Mouse (Mus musculus): ENCODE results near the gene Lrch4. TPM values are rescaled to one million over a fixed set of nuclear protein-coding genes. Genes with fewer than 3 reads are reported as not detected.
A peak's percentile ranks its signal among the peaks of the same experiment; 100 is the strongest.

The Lrch4 gene
- polyA plus RNA-seq, 1 experiment, result 105 TPM

DNA sequence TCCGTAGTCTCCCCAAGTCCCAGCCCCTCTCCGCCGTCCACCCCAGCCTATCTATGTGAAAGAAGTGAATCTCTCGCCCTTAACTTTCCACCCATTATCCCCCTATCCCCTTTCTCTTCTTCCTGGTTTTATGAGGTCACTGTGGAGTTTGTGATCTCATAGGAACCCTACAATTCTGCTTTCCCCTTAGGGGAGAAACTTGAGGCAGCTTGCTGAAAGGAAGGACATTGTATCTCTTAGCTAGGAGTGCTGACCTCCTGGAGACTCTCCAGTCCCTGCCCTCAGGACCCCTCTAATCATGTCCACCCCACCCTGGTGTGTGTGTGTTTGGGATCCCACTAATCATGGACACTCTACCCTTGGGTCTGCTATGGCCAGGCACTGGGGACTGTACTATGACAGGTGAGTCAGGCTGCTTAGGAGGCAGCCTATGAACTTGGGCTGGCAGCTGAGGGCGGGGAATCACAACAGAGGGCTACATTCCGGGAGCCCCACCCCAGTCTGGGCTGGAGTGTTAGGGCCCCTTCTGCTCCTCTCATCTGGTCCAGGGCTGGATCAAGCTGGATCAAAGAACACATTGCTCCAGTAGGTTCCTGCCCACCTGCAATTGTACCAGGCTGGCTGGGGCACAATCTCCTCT lies 1.1 kb downstream of the Lrch4 start:
- peak; percentile 53 for DNase-seq
- peaks cover 3% of the 10 kb centered on the region; the same call in 1 of the 2 replicates for H3K4me1 ChIP-seq (ENCODE audit: control insufficient read depth, insufficient read depth, low read length)
- TF ChIP-seq CTCF (IDR thresholded peaks at IDR 0.05; ENCODE audit: insufficient read depth, low read length), result no peak
- peak; percentile 55; the same call in 1 of the 2 replicates for TF ChIP-seq POLR2A (IDR thresholded peaks at IDR 0.05; ENCODE audit: borderline replicate concordance, extremely low read depth, low read depth, low read length)
- peak overlapping the region; percentile 93 for H3K4me3 ChIP-seq (replicated peaks; ENCODE audit: extremely low read depth, low read depth, low read length)
- WGBS, result 14% methylated on average over 6 of the region's 6 CpGs

DNA sequence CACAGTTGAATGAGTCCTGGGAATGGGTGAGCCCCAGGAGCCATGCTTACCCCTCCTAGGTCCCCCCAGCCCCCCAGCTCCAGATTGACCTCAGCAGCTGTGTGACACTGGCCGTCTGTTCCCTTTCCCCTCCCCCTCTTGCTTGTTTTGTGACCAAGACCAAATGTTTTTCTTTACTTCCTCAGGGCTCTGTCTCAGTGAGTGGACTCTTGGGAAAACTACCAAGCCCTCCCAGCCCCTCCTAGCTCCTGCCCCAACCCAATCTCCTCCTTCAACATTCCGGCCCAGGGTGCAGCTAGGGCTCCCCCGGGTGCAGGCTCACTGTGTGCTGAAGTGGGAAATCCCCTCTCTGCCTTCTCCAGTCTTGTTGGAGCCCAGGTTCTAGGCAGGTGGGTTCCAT lies 1.7 kb downstream of the Lrch4 start:
- Histone ChIP-seq H3K4me1 (ENCODE audit: control insufficient read depth, insufficient read depth, low read length) (peaks cover 3% of the 10 kb centered on the region; the same call in 1 of the 2 replicates), H3K4me3 (replicated peaks; ENCODE audit: extremely low read depth, low read depth, low read length) (peak overlapping the region; percentile 24)
- 7% methylated on average over 3 of the region's 3 CpGs for WGBS
- no peak for TF ChIP-seq POLR2A (IDR thresholded peaks at IDR 0.05; ENCODE audit: borderline replicate concordance, extremely low read depth, low read depth, low read length)
- no peak for TF ChIP-seq CTCF (IDR thresholded peaks at IDR 0.05; ENCODE audit: insufficient read depth, low read length)
- DNase-seq, result peak; percentile 38

DNA sequence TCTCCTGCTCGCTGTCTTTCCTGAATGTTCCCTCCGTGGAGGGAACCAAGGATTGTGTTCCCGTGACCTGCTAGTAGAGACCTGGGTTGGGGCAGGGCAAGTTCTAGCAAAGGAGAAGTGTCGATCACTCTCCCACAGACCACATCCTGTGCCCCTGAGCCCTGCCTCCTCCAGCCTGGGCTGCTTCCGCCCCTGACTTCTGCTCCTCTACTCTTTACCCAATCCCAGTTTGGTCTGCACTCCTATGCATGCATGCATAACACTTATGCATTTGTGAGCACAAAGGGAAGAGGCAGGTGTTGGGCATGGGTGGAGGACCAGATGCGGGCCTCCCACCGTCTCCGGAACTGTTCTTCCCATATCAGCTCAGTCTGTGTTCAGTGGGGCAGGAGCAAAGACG lies 2.2 kb downstream of the Lrch4 start:
- H3K4me3 ChIP-seq (replicated peaks; ENCODE audit: extremely low read depth, low read depth, low read length), result peak overlapping the region; percentile 24
- peaks cover 3% of the 10 kb centered on the region; the same call in 1 of the 2 replicates for H3K4me1 ChIP-seq (ENCODE audit: control insufficient read depth, insufficient read depth, low read length)
- TF ChIP-seq CTCF (IDR thresholded peaks at IDR 0.05; ENCODE audit: insufficient read depth, low read length) (no peak), POLR2A (IDR thresholded peaks at IDR 0.05; ENCODE audit: borderline replicate concordance, extremely low read depth, low read depth, low read length) (peak; percentile 22; the same call in 1 of the 2 replicates)
- 18% methylated on average over 9 of the region's 9 CpGs for WGBS
- no peak for DNase-seq

DNA sequence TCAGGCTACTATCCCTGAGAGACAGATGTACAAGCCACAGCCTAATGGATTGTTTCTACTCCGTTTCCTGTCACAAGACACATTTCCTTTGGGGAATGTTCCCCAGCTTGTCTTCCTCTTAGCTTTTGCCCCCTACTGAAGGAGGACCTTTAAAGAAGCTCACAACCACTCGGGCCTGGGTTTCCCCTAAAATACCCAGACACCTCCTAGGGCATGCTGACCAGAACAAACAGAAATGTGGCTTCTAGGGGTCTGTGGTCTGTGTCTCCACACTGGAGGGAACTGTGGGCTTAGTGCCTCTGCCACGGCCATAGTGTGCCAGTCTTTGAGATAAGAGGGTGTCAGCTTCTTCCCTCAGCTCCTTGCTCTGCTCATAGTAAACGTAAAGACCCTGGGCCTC lies 2.7 kb downstream of the Lrch4 start:
- TF ChIP-seq CTCF (IDR thresholded peaks at IDR 0.05; ENCODE audit: insufficient read depth, low read length) (no peak), POLR2A (IDR thresholded peaks at IDR 0.05; ENCODE audit: borderline replicate concordance, extremely low read depth, low read depth, low read length) (no peak)
- no peak for DNase-seq
- Histone ChIP-seq H3K4me3 (replicated peaks; ENCODE audit: extremely low read depth, low read depth, low read length) (peak overlapping the region; percentile 24), H3K4me1 (ENCODE audit: control insufficient read depth, insufficient read depth, low read length) (peaks cover 3% of the 10 kb centered on the region; the same call in 1 of the 2 replicates)
- WGBS, result 21% methylated on average over 4 of the region's 4 CpGs

DNA sequence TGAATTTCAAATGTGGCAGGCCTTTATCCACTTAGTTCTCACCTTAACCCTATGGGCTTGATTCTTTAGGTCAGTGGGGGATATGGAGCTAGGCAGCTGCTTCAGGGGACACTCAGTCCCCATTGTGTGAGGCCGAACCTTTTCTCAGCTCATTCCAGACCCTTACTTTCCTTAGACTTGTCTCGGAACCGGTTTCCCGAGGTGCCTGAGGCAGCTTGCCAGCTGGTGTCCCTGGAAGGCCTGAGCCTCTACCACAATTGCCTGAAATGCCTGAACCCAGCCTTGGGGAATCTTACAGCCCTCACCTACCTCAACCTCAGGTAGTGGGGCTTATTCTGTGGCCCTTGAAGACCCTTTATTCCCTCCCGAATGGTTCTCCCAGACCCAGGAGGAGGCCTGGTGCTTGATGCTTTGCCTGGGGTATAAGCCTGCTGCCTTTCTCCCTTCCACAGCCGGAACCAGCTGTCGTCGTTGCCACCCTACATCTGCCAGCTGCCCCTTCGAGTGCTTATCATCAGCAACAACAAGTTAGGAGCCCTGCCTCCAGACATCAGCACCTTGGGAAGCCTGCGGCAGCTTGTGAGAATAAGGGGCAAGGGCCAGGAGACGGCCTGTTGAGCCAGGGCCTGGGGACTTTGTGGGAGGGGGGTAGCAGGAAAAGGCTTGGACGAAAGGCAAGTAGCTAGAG lies 4.6 kb downstream of the Lrch4 start:
- peak; percentile 70 for DNase-seq

DNA sequence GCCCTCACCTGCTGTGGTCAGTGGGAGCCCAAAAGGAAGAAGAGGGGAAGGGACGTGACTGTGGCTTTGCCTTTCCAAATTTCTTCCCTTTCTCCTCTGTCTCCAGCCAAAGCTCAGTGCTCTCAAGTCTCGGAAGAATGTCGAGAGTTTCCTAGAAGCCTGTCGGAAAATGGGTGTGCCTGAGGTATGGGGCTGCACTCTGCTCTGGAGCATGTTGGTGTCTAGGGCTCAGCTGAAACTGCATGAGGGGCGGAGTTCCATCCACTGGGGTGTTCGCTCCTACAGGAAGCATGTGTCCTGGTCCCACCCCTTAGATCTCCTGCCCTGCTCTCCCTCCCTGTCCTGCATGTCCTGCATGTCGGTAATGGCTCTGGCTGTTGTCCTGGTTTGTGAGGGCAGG lies 10.6 kb downstream of the Lrch4 start:
- H3K4me1 ChIP-seq (ENCODE audit: control insufficient read depth, insufficient read depth, low read length), result peaks cover 2% of the 10 kb centered on the region; the same call in 1 of the 2 replicates
- H3K4me3 ChIP-seq (replicated peaks; ENCODE audit: extremely low read depth, low read depth, low read length), result no peak overlapping the region
- TF ChIP-seq CTCF (IDR thresholded peaks at IDR 0.05; ENCODE audit: insufficient read depth, low read length) (no peak), POLR2A (IDR thresholded peaks at IDR 0.05; ENCODE audit: borderline replicate concordance, extremely low read depth, low read depth, low read length) (no peak)
- 57% methylated on average over 7 of the region's 7 CpGs for WGBS
- peak; percentile 46 for DNase-seq

More for the DNA sequence above, 4.6 kb downstream of the Lrch4 start:
- 54% methylated on average over 12 of the region's 12 CpGs for WGBS
- no peak for TF ChIP-seq CTCF (IDR thresholded peaks at IDR 0.05; ENCODE audit: insufficient read depth, low read length)
- no peak for TF ChIP-seq POLR2A (IDR thresholded peaks at IDR 0.05; ENCODE audit: borderline replicate concordance, extremely low read depth, low read depth, low read length)
- Histone ChIP-seq H3K4me3 (replicated peaks; ENCODE audit: extremely low read depth, low read depth, low read length) (no peak overlapping the region), H3K4me1 (ENCODE audit: control insufficient read depth, insufficient read depth, low read length) (peaks cover 3% of the 10 kb centered on the region; the same call in 1 of the 2 replicates)

DNA sequence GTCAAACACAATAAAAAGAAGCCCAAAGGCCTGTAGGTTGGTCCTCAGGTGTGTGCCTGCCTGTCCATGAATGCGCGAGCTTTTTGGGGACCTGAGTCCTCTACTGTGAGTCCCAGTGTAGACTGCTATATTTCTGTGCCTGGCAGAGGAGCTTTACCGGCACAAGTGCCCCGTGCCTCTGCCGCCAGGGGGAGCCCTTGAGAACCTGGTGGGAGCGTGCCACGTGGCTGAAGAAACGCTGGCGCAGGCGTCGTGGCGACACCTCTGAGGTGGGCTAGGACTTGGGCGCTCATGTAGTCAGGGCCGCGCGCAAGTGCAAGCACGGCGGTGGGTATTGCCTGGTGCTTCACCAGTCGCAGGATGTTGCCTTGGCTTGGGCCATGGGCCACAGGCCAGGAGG lies 12.1 kb downstream of the Lrch4 start, which contains the start of gene Sap25:
Gene Sap25 (plus strand): TSS at position 281 of the 400 bp plus-strand sequence.
- no peak for DNase-seq
- WGBS, result 83% methylated on average over 19 of the region's 19 CpGs
- Histone ChIP-seq H3K4me1 (ENCODE audit: control insufficient read depth, insufficient read depth, low read length) (peaks cover 2% of the 10 kb centered on the region; the same call in 1 of the 2 replicates), H3K4me3 (replicated peaks; ENCODE audit: extremely low read depth, low read depth, low read length) (no peak within 1 kb of the TSS)
- TF ChIP-seq CTCF (IDR thresholded peaks at IDR 0.05; ENCODE audit: insufficient read depth, low read length), result peak; percentile 33; the same call in 1 of the 2 replicates
- no peak for TF ChIP-seq POLR2A (IDR thresholded peaks at IDR 0.05; ENCODE audit: borderline replicate concordance, extremely low read depth, low read depth, low read length)

DNA sequence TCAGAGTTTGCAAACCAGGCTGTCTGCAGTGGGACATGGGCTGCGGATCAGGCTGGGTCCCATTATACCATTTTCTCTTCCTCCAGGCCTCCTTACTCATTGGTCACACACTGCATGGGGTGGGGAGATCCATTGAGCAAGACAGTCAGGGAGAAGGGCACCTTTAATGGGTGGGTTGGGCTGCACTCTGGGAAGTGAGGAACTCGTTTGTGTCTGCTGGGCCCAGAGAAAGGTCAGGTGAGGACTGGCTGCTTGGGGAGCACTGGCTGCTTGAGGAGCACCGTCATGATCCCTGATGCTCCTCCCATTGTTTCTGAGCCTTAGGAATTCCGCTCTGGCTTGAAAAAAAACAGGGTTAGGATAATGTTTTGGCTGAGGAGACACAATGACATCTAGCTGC lies 14.0 kb downstream of the Lrch4 start:
- H3K4me1 ChIP-seq (ENCODE audit: control insufficient read depth, insufficient read depth, low read length), result peaks cover 2% of the 10 kb centered on the region; the same call in 1 of the 2 replicates
- TF ChIP-seq CTCF (IDR thresholded peaks at IDR 0.05; ENCODE audit: insufficient read depth, low read length), result no peak
- no peak for TF ChIP-seq POLR2A (IDR thresholded peaks at IDR 0.05; ENCODE audit: borderline replicate concordance, extremely low read depth, low read depth, low read length)
- no peak overlapping the region for H3K4me3 ChIP-seq (replicated peaks; ENCODE audit: extremely low read depth, low read depth, low read length)
- no peak for DNase-seq
- WGBS, result 39% methylated on average over 4 of the region's 4 CpGs

DNA sequence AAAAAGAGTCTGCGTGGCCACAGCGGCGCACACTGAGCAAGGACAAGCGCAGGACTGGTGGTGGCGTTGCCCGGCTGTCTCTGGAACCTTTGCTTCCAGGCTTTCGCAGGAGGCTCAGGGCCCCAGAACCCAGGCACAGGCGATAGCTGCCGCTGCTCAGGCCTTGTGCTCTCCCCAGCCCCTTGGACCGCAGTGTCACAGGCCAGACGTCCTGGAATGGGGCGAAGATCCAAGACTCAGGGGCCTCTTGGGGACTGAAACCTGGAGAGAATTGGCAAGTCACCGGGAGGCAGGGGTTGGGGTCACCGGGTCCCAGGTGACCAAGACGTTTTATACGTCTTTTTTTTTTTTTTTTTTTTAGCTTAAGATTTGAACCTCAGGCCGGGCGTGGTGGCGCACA lies 15.6 kb downstream of the Lrch4 start:
- WGBS, result 59% methylated on average over 19 of the region's 19 CpGs

More for the DNA sequence above, 15.6 kb downstream of the Lrch4 start:
- no peak for TF ChIP-seq POLR2A (IDR thresholded peaks at IDR 0.05; ENCODE audit: borderline replicate concordance, extremely low read depth, low read depth, low read length)
- no peak for TF ChIP-seq CTCF (IDR thresholded peaks at IDR 0.05; ENCODE audit: insufficient read depth, low read length)
- peaks cover 2% of the 10 kb centered on the region; the same call in 1 of the 2 replicates for H3K4me1 ChIP-seq (ENCODE audit: control insufficient read depth, insufficient read depth, low read length)
- DNase-seq, result no peak
- H3K4me3 ChIP-seq (replicated peaks; ENCODE audit: extremely low read depth, low read depth, low read length), result no peak overlapping the region

Data from lung, adult 2 months (tissue).